Mouse (Mus musculus): Measurements from ENCODE around the gene Nrg3. TPM values are rescaled to one million over a fixed set of nuclear protein-coding genes. Genes with fewer than 3 reads are reported as not detected.

Nrg3 gene
- not detected for total RNA-seq (2022)

DNA sequence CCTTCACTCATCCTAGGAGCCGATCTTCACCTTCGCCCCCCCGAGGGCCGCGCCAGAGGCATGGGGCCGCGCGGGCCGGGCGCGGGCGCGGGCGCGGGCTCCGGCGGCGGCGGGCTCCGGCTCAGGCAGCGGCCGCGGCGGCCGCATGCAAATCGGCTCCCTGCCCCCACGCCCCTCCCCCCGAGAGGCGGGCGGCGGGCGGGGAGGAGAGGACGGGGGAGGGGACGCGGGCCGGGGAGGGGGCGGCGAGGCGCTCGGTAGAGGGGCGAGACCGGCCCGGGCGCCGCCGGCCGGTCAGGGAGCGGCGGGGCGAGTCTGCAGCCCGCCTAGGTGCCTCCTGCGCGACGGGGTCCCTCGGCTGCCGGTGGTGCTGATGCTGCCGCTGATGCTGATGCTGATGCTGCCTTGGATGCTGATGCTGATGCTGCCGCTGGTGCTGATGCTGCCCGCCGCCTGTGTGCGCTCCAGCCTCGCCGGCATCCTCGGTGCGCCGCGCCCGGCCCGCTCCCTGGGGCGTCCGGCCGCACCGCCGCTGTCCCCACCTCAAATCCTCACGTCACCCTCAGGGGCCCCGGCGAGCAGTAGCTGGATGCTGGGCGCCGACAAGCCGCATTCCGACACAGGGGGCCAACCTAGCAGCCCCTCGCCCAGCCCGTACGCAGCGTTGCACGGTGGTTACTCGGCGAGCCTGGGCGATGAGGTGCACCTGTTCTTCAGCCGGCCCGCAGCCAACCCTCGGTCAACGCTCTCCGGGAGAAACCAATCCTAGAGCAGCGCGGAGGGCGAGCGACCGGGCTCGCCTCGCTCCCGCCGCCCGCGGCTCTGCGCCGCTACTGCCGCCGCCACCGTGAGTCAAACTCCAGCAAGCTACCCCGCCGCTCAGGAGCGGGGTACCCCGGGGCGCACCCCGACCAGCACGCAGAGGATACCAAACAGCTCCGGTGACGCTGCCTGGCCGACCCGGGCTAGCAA is at the start of gene Nrg3:
Gene Nrg3, minus strand, starts transcription at position 299 of the 972 bp plus-strand sequence.
- DNase-seq (ENCODE audit: low spot score) = no peak

DNA sequence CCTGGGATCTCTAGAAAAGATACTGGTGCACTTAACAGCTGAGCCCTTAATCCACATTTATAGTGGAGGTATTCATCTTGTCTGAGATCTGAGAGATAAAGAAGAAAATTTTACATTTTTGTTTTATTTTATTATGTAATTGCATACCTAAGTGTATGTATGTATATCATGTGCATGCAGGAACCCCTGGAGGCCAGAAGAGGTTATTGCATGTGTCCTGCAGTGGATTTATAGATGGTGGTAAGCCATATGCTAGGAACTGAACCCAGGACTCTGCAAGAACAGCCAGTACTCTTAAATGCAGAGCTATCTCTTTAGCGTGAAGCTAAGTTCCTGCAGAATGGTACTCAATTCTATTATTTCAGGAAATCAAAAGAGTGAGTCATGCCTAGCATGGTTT is 36.1 kb upstream of the Nrg3 start:
- no peak for DNase-seq (ENCODE audit: low spot score)

DNA sequence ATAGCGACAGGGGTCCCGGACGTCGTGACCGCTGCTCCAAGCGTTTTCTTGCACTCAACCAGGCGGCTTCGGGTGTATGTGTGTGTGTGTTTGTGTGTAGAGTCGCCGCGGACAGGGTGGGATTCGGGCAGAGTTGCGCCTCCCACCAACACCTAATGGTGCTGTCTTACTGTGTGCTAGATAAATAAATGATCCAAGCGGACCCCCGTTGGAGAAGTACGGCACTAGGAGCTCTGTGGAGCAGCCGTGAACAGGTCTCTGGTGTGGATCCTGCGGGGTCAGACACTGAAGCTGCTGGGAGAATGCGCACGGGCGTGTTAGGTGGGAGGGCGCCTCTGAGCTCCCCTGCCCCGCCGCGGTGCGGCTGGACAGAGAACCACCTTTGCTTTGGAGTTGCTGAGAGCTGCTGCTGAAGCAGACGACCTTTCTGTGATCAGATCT is 903 bp upstream of the Nrg3 start:
- no peak for DNase-seq (ENCODE audit: low spot score)

DNA sequence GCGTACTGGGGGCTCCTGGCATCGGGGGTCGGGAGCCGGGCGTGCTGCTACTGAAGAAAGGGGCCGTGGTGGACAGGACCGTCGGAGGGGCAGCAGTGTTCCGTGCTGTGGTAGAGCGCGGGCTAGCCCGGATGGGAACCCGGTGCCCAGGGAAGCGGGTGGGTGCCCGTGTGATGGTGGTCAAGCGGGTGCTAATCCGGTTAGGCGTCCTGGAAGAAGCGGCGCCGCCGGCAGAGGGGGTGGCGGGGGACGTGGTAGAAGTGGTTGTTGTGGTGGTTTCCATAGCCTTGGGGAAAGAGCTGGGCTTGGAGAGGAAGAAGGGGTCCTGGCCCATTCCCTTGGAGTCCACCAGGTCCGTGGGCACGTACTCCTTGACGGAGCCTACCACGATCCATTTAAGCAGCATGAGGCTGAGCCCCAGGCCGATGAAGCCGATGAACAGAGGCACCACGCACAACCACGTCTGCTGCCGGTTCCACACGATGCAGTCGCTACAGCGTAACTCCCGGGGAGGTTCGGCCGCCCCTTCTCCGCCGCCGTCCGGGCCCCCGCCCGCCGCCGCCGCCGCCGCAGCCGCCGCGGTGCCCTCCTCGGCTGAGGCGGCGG is 639 bp downstream of the Nrg3 start:
- no peak for DNase-seq (ENCODE audit: low spot score)

DNA sequence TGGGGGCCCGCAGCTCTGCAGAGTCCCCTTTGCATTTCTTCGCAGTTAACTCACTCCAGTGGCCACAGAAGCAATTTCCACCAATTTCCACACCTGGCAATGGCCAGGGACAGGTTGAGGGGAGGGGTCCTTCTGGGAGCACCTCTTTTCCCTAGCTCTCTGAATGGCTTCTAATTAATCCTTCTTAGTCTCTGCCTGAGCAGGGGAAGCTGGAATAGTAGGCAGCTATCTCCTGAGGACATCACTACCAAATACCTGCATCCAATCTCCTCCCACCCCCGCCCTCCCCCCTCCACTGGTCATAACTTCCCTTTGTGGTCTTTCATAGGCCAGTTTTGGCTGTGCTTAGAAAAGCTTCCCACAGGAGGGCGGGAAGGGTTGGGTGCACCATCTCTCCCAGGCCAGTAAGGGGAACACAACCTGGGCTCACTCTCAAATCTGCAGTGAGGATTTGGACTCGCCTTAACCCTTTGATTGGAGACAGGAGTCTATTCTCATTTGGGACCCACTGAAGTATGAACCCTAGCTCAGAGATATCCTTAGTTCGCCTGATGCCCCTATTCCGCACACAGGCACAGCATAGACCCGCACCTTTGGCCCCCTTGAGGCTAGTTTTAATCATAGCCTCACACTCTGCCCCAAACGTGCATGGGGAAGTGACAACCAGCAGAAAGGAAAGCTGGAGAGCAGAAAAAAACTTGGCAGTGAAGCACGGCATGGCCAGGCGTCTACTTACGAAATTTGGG is 1.5 kb downstream of the Nrg3 start:
- DNase-seq (ENCODE audit: low spot score) = no peak

DNA sequence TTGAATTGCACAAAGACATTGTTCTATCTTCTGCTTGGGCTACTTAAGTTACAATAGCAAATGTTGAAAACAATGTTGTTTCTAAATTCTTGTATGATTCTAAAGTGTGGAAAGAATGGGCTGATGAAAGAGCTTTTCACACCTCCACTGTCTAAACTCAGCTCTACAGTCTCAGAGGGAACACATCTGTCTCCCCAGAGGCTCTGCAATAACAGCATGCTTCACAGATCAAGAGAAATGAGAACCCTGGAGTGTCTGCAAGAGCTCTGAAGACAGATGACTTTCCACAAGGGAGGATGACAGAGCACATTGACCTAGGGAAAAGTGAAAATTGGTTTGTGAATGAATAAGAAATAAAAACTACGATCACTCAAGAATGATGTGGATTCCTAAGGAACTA is 27.4 kb downstream of the Nrg3 start:
- no peak for DNase-seq (ENCODE audit: low spot score)

DNA sequence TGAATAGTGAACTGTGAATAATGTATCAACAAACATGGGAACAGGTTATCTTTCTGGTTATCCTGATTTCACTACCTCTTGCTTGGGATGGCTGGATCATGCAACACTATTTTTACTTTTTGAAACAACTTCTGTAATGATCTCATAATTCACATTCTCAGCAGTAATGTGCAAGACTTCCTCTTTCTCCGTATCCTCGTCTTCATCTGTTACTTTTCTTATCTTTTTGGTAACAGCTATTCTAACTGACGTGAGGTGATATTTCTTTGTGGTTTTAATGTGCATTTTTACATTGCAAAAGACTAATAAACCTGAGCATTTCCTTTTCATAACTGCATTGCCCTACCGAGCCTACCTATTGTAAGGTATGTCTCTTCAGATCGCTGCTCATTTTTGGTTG is 44.4 kb downstream of the Nrg3 start:
- no peak for DNase-seq (ENCODE audit: low spot score)

DNA sequence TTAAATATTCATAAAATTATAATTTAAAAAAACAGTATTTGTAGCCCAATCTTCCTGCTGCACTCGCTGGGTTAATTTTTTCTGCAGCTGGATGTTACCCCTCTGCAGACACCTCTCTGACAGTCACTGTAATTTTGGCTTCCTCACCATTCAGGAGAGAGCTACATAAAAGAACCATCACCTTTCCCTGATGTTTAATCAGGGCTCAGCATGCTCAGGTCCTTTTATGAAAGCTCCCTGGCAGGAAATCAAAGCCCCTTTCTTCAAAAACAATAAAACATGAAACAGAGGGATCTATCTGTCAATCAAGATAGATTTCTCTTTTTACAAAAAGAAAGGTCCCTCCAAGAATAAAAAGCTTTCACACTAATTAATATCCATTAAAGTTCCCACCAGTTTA is 51.0 kb downstream of the Nrg3 start:
- DNase-seq (ENCODE audit: low spot score) = no peak

DNA sequence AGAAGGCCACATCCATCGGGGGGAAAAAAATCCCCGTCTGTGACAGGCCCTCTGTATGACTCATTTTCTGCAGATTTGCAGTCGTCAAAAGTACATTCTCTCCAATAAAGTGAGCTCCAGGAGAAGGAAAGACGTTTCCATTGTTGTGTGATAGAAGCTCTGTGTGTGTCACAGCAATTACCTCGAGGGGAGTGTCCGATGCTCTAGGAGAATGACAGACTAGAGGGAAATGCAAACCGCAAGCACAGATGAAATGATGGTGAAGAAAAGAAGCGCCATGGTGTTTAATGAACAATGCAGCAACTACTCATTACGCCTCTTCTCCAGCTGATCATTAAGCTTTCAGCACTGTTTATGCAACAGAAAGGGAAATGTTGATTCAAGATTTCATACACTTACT is 59.6 kb downstream of the Nrg3 start:
- no peak for DNase-seq (ENCODE audit: low spot score)

DNA sequence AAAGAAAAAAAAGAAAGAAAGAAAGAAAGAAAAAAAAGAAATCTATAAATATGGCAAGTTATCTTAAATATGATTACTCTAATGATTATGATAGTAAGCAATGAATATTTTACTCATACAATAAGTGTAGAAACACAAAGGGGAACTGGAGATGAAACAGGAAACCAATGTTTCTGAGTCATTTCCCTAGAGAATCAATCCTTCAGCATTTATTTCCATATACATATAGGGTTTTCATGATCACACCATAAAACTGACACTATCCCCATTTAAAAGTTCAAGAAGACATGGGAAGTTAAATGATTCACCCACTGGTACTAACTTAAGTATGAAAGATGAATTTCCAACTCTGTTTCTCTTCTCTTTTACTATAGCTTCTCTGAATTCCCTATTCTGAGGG is 86.0 kb downstream of the Nrg3 start:
- no peak for DNase-seq (ENCODE audit: low spot score)

DNA sequence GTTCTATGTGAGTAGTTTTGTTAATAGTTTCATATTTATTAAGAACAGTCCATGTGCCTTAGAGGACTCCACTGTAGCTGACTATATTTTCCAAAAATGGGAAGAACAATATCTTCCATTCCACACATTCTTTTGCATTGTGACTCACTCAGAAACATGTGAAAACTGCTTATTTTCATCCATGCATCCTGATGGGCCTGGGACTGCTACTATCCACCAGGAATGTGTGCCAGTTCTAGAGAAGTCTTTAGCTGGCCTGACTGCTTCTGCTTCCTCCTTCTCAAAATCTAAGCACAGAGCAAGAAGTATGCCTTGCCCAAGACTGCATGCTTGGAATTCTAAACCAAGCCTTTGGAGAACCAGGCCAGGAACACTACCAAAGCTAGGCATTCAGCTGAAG is 91.6 kb downstream of the Nrg3 start:
- DNase-seq (ENCODE audit: low spot score) = no peak

DNA sequence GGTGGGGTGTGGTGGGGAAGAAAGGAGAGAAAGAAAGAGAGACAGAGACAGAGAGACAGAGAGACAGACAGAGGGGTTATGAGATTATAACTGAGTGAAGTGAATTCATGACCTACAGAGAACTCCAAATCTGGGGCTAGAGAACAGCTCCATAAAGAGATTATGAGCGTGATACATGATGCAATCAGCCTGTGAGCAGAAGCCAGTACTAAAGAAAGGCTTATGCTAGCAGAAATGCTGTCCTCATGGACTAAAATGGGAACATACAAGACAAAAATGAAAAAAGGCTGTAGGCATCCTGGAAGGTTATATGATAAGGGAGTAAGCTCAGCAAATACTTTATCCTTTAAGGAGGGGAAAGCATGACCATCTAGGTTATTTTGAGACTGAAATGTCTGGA is 99.7 kb downstream of the Nrg3 start:
- no peak for DNase-seq (ENCODE audit: low spot score)

DNA sequence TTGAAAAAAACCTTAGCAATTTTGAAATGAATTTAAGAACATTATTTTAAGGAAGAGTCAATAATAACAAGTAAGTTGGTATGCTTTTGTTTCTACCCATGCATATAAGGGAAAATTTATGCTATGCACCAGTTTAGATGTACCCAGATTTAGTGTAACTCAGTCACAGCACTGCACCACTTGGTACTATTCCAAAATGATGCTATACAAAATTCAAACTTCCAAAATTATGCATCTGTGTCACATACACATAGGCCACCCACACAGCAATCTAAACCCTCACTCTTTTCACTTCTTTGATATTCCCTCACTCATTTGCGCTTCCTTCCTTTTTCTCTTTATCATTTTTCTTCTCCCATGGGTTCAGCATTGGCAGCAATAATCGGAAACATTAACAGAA is 116.6 kb downstream of the Nrg3 start:
- no peak for DNase-seq (ENCODE audit: low spot score)

DNA sequence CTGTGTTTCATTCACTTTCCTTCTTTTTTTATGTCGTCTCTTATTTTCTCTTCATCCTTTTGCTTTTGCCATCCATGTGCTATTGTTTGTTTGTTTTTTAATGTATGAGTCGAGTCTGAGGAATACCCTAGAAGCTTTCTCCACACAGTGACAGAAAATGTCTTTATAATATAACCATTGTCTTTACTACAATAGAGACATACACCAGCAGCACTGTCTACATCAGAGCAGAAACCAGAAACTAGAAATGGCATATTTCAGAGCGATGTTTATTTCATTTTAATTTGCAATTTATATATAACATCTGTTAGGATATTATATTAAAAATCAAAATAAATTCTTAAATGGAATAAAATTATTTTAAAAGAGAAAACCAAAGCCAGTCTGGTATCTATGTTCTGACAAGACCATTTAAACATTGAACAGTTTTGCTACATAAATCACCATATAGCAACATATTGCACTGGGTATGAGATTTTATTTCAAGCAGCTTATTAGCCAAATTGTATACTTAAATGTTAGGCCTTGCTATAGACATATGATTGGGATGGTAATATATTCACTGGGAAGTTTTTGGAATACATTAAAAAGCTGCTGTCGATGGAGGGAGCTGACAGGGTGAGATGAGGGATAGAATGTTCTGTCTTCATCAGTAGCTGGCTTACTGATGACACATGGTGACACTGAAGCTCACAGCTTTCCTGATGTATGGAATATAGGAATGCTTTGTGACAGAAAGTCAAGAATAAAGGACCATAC is 120.7 kb downstream of the Nrg3 start:
- no peak for DNase-seq (ENCODE audit: low spot score)

DNA sequence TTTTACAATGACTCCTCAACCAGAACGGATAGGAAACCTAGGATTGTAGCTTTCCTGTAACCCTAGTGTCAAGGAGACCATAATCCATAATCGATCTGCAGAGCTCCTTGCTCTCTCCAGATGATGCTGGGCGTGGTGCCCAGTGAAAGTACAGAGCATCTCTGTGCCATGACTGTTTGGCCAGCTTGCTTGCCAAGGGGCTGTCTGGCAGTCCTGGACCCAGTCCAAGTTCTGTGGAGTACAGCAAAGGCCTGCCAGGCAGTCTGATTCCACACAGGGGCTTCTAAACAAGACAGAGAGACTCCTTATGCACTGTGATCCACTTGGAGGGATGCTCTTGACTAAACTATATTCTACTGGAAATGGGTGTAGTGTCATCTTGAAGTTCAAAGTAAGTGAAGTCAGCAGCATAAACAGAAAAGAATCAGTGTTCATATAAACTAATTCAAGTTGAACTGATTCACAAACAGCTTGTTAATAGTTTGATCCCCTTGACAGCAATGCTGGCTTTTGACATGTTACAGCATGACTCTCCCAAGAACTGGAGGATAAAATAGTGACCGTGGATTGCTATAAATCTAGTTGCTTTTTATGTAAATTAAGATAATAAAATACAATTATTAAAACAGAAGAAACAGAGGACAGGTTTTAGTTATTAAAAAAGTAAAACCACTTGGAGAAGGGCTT is 155.3 kb downstream of the Nrg3 start:
- no peak for DNase-seq (ENCODE audit: low spot score)

DNA sequence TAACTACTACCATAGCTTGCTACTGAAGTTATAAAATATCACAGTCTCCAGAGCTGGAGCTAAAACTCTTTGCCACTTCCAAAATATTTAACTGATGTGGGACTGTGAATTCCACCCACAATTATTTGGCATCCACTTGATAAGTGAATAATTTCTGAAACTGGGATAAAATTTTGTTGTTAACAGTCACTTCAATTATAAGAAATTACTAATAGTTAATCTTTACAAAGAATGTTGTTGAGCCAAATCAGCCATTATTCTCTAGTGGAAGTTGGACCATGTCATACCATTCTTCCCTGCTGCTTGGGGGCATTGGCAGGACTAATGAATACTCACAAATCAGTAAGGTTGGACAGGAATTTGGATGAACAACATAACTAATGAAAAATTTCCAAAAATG is 158.8 kb downstream of the Nrg3 start:
- DNase-seq (ENCODE audit: low spot score) = no peak

DNA sequence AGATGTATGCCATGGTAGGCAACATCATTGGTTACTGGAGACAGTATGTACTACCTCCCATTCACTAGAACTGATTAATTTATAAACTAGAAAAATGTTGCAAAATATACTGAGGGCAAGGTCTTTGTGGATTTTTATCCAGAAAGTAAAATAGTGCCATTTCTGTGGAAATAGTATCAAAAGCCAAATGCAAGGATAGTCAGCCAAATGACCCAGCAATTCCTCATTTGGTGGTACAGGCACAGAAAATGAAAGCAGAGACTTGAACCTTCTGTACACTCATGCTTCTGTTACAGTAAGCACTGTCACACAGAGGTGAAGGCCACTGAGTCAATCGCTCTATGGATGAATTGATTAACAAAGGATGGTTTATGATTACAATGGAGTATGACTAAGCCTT is 207.8 kb downstream of the Nrg3 start:
- DNase-seq (ENCODE audit: low spot score) = no peak

DNA sequence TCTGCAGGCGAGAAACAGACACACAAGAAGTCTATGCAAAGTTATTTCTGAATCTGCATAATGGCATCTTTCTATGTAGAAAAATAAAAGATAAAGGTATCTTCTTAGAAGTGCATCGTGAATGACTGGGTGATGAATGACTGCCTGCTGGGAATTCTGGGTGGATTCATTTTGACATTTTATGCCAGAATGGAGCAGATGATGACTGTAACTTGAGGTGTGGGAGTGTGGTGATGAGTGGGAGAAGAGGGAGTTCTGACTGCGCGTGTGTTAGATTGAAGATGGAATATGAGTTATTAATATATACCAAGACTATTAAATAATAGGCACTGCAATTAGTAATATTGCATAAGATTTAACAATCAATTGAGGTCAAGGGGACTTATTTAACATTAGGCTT is 208.5 kb downstream of the Nrg3 start:
- DNase-seq (ENCODE audit: low spot score) = no peak

DNA sequence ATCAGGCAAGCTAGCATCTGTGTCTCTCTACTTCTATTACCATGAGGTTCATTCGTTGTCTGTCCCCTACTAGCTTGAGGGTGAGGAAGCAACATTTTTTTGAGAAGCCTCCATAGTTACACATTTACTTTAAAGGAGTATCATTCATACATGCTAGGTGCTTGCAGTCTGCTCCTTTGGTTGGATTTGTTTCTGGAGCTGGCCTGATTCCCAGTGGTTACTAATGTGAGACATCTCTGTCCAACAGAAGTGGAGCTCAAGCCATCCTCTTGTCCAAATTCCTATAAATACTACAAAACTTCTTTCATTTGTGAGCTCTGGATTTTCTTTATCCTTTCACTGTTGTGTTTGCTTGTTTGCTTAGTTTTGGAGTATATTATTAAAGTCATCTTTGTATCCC is 211.9 kb downstream of the Nrg3 start:
- no peak for DNase-seq (ENCODE audit: low spot score)

DNA sequence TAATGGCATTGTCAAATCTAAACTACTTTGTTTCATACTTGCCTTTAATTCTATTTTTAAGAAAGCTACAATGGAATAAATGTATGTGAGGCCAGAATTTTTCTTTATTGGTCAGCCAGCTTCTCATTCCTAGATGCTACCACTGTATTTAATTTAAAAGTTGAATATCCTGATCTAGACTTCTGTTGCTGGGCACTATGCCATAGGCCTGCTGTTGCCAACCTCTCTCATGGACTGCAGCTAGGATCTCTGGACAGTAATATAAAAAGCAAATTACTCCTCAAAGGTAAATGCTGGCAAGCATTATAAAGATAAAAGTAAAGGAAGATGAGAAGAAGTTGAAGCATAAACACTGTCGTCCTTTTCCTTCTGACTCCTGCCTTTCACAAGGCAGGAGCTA is 217.5 kb downstream of the Nrg3 start:
- DNase-seq (ENCODE audit: low spot score) = no peak

DNA sequence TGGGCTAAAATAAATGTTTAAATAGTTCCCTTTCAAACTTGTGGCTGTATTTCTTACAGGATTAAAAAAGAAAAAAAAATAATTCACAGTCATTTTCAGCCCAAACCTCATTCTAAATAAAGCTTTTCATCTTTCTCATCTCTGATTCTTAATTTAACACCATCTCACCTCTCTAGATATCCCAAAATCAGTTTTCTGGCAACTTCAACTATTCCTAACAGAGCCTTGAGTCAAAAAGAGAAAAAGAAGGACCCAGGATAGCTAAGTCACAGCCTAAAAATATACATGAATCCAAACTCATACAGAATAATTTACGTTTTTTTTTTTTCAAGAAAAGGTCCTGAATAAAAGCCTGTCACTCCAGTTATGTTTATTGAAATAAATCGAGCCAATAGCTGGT is 232.6 kb downstream of the Nrg3 start:
- DNase-seq (ENCODE audit: low spot score) = no peak
